Mouse (Mus musculus) ovary, adult 10 weeks (tissue): ENCODE measurements around the gene Gnao1. TPM values are rescaled to one million over a fixed set of nuclear protein-coding genes. Genes with fewer than 3 reads are reported as not detected.

Experiments used
- polyA plus RNA-seq: library from polyadenylated mRNA; stranded (reverse); fragments of 350-450 nt; fragmentation: Illumina TruSeq; extraction: RNeasy Lipid Tissue Mini Kit (QIAGEN cat#74804); gene quantifications from one replicate; pipeline ENCODE4 v1.2.3, GENCODE M21; 2014

The Gnao1 gene
- 24.5 TPM for polyA plus RNA-seq

DNA sequence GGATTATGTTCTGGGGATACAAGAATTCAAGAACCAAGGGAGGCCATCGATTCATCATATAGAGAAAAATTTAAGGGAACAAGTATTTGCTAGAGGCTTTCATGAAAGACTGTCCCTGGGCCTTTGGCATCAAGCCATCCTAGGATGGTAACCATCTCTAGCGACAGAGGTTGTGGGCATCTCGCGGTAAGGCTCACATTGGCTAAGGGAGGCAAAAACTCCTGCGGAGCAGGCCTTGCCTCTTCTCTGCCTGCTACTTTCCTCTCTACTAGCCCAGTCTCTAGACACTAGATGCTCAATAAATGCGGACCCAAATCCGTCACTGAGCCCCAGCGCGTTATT is at the start of gene Gnao1:
TSS of gene Gnao1 (plus strand) at position 281 of the 342 bp plus-strand sequence.

DNA sequence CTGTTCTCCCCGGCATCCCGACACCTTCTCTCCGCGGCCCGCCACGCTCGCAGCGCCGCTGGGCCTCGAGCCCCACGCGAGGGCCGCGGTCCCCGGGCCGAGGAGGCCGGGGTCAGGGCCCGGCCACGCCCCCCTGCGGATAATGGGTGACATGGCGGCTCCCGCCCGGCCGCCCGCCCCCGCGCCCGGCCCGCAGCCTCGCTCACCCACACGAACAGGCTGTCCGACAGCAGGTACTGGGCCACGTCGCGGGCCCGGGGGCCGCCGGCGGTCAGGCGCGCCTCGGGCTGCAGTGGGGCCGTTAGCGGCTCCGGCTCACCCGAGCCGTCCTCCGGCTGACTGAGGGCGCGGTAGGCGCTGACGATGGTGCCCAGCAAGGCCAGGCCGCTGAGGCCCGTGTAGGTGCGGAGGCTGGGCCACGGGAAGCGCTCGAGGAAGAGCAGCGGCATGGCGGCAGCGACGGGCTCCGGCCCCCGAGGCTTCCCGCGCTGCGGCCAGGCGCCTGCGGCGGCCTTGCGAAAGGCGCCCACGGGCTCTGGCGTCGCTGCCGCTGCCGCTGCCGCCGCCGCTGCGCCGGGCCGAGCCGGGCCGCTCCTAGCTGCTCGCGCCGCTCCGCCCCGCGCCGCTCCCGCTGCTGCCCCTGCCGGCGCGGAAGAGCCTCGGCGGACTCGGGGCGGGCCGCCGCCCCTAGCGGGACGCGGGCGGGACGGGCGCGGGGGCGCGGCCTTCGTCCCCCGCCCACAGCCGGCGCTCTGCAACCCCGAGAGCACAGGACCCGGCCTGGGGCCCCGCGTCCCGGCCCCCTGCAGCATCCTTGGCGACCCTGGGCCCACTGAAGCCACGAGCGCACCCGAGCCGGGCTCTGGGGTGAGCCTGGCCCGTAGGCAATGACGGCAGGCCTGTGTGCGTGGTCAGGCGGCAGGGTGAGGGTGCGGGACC is 202.5 kb downstream of the Gnao1 start, which contains the start of gene Amfr:
TSS of gene Amfr (minus strand) at position 830 of the 939 bp plus-strand sequence.

Other genes with a start within 250 kb of the Gnao1 start
- 194 TPM for gene Amfr, start 202.9 kb downstream of the Gnao1 start, polyA plus RNA-seq
- gene Nudt21, start 227.1 kb downstream of the Gnao1 start, polyA plus RNA-seq = 188 TPM
- gene Ogfod1, start 227.2 kb downstream of the Gnao1 start, polyA plus RNA-seq = 22.6 TPM